Mouse (Mus musculus): ENCODE measurements around the gene Cntln.

DNA sequence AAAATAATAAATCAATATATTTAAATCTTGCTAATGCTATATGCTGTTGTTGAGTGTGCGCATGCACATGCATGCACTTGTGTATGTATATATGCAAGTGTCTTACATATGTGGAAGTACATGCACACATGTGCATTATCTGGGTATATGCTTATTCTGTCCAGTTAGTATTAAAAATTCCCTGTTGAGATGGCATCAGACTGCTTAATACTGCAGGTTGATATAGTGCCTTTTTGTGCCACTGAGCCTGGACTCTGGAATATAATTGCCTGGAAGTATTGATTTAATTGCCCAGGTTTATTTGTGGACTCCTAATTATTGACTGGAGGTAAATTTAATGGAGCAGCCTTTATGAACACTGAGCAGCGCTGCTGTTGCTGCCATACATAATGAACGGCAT, 236.2 kb downstream of the Cntln start:
- TF ChIP-seq POLR2A (IDR thresholded peaks at IDR 0.05; ENCODE audit: control insufficient read depth, extremely low read depth, insufficient read depth, low read length, poor library complexity): no peak
- no peak for TF ChIP-seq CTCF (IDR thresholded peaks at IDR 0.05; ENCODE audit: borderline replicate concordance, control insufficient read depth, extremely low read depth, insufficient read depth, low read length, poor library complexity)

Data from thymus, adult 2 months (tissue).